Mouse (Mus musculus) G1E-ER4 (cell line): ENCODE measurements around the gene Gm17428. TPM values are rescaled to one million over a fixed set of nuclear protein-coding genes. Genes with fewer than 3 reads are reported as not detected.

Experiments used
- GATA1 ChIP-seq: IDR thresholded peaks from one replicate; pipeline ENCODE4 v1.8.0; 2012; ENCODE audit warnings: low read length, inconsistent platforms
- polyA plus RNA-seq: library from polyadenylated mRNA; stranded (reverse); fragments of >175 nt; gene quantifications from 2 replicates; pipeline ENCODE4 v1.2.3, GENCODE M21; 2012

Gene Gm17428
- polyA plus RNA-seq, 1 experiment = not detected

DNA sequence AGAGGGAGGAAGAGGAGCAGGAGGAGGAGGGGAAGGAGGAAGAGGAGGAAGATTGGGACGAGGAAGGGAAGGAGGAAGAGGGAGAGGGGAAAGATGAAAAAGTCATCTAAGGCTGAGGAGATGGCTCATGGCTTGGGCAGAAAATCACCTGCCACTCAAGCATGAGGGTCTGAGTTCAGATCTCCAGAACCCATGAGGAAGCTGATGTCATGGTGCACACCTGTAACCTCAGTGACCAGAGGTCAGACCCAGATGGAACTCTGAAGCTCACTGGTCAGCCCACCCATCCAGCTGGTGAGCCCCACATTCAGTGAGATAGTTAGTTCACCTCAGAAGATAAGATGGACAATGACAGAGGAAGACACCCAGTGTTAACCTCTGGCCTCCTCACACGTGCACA, 31.8 kb upstream of the Gm17428 start:
- TF ChIP-seq GATA1 = no peak

DNA sequence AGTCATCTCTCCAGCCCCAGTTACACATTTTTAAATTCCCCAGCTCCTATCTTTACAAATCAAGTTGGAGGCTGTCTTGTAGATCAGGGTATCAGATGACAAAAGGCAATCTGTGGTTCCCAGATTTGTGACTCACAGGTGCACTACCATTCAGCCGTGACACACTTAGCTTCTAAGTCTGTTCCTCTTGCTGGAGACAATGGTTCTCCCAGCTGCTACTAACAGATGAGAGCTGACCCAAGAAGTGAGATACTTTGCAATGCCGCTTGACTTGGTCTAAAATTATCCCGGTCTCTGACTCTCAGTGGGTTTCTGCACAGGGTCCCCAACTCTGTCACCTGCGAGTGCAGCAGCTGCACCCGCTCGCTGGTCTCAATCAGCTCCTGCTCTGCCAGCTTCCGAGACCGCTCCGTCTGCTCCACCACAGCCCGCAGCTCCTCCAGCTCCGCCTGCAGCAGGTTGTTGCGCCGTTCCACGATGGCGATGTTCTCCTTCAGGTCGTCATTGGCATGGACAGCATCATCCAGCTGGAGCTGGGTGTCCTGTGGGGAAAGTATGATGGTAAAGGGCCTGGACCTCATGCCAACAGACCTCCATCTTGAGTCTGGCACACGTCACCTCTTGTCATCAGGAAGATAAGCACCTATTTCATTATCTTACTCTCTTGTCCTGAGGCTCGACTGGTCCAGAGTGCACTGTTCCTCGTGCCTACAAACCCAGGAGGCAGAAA, 30.6 kb upstream of the Gm17428 start:
- no peak for TF ChIP-seq GATA1

DNA sequence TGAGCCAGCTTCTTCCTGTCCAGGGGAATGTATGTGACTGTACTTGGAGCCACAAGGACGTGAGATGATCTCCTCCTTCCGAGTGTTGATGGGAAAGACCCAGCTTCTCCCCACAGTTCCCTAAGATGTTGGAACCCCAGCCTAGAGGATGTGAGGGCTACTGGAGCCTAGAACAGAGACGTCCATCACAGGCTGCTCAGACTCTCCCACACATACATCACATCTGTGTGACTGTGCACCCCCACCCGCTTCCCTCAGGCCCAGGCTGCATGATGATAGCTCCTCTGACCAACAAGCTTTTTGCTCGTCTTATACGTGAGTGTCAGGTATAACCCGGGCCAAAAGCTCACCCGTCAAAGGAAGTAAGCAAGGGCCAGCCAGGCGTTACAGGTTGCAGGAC, 28.0 kb upstream of the Gm17428 start:
- TF ChIP-seq GATA1 = no peak

DNA sequence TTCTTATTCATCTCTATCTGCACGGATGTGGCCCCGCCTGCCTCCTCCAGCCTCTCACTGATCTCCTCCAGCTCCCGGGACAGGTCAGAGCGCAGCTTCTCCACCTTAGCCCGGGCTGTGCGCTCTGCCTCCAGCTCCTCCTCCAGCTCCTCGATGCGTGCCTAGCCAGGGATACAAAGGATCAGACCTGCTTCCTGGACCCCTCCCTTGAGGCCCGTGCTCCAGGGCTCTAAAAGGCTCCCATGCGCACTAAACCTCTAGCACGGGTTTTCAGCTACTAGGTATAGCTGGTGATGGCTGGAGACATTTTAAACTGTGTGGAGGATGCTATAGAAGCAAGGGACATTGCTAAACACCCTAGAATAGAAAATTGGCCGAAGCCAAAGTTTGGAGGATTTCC, 26.2 kb upstream of the Gm17428 start:
- no peak for TF ChIP-seq GATA1

DNA sequence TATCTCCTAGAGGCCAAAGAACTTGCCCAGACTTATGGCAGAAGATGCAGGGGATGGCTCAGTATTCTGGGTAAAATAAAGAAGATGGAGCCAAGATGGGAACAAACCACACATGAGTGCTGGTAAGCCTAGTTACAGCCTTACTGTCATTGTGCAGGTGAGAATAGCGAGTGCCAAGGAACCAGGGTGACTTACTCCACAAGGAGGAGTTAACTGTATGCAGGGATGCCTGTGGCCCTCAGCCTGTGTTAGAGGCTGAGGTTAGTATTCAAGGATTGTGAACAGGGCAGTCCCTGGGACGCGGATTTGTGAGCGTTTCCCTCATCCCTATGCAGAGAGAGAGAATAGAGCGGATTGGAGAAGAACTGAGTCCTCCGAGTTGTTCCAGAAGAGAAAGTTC, 25.1 kb upstream of the Gm17428 start:
- TF ChIP-seq GATA1 = no peak

DNA sequence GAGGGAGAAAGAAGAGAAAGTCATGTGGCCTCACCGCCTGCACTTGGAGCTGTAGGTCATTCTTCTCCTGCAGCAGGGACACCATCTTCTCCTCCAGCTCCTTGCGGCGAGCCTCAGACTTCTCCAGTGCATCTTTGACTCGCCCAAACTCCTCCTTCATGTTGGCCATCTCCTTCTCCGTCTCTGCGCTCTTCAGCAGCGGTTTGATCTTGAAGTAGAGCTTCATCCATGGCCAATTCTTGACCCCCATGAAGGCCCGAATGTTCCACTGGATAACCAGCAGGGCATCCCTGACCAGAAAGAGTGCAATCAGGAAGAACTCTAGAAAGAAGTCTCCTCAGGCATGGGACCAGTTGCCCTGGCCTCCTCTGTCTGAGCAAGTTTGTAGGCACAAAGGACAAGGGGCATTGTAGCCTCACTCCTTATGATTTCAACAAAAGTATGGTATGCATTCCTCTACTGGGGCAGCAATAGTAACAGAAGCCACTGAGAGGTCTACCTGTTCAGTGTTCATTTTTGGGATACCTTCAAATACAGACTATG, 23.0 kb upstream of the Gm17428 start:
- TF ChIP-seq GATA1 = no peak

DNA sequence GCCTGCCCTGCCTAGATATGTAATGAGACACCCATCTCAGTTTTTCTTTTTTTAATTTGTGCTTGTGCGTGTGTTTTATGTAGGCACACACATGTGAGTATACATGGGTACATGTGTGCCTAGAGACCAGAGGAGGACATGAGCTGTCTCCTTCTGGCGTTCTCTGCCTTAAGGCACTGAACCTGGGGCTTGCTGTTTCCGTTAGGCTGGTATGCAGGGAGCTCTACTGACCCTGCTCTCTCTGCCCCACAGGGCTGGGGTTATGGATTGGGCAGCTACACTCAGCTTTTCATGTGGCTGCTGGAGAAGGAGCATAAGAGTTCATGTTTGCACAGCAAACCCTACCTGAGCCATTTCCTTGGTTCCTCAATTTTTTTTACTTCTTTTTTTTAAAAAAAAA, 22.3 kb upstream of the Gm17428 start:
- no peak for TF ChIP-seq GATA1

DNA sequence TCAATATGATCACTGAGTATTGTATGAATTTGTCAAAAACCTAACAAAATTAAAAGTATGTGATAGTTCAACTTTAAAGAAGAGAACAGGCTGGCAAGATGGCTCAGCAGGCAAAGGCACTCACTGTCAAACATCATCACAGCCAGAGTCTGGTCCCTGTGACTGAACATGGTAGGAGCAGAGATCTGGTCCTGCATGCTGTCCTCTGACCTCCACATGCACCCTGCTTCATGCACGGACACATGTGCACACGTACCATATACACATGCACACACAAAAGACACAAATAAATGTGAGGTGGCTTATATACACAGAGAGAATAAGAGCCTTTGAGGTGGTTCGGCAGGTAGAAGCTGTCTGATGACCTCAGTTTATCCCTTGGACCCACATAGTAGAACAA, 21.3 kb upstream of the Gm17428 start:
- TF ChIP-seq GATA1 = no peak

DNA sequence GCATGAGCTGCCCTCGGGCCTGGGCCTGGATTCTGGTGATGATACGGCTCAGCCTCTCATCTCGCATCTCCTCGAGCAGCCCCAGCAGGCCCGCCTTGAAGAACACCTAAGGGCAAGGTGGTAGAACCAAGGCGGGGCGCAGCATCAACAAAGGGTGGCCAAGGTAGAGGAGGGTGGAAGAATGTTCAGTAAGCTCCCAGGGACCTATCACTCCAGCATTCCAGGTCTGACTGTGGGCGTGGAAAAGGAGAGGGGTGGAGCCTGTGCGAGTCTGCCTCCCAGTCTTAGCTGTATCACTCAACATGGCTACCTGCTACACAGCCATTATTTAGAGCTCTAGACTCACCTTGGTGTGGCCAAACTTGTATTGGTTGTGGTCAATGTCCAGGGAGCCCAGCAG, 20.2 kb upstream of the Gm17428 start:
- no peak for TF ChIP-seq GATA1

DNA sequence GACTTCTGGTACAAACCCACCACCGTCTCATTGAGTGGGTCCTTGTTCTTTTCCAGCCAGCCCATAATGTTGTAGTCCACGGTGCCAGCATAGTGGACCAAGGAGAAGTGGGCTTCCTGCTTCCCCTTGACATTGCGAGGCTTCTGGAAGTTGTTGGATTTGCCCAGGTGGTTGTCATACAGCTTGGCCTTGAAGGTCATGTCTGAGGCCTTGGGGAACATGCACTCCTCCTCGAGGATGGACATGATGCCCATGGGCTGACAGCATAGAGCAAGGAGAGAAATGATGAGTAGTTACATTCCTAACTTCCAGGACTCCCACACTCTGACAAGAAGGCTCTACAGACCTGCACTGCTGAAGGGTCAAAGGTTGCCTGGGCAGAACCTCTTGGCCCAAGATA, 18.2 kb upstream of the Gm17428 start:
- TF ChIP-seq GATA1 = no peak

DNA sequence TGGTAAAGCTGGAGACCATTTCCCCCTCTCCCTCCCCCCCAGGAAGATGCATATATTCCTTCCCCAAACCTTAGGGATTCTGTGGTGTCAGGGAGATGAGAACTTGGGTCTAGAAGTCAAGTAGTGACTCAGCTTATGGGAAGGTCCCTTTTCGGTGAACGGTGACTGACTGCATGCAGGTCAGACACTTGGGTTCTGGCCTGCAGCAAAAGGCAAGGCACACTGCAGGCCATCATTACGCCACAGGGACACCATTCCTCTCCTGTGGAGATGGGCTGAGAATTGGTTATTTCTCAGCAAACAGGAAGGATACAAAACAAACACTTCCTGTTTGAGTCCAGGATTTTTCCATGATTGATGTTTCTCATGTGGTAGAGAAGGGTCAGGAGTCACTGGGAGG, 17.5 kb upstream of the Gm17428 start:
- no peak for TF ChIP-seq GATA1

DNA sequence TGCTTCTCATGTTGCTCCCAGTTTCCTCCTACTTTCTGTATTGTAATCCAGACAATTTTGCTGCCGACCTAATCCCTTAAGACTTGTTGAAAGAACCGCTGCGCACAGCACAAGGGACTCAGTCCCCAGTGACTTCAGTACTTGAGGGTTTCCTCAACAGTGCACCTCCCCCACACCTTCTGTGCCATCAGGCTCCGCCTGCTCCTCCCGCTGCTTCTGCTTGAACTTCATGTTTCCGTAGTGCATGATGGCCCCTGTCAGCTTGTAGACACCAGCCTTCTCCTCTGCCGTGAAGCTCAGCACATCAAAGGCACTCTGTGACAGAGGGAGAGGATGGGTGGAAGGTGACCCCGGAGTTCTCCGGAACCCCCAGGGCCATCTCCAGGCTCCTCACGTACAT, 16.0 kb upstream of the Gm17428 start:
- no peak for TF ChIP-seq GATA1

DNA sequence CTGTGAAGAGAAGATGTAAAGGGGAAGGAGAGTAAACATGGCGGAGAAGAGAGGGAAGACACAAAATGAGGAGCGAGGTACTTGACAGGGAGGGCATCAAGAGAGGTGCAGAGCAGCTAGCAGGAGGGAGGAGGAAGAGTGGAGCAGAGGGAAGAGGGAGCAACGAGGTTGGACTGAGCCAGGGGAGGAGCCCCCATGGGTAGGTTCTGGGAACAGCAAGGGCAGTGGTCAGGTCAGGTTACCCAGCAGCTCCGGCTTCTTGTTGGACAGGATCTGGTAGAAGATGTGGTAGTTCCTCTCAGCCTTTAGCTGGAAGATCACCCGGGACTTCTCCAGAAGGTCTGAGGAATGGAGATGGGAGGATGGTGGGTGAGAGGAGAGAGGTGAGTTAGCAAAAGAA, 15.2 kb upstream of the Gm17428 start:
- no peak for TF ChIP-seq GATA1

DNA sequence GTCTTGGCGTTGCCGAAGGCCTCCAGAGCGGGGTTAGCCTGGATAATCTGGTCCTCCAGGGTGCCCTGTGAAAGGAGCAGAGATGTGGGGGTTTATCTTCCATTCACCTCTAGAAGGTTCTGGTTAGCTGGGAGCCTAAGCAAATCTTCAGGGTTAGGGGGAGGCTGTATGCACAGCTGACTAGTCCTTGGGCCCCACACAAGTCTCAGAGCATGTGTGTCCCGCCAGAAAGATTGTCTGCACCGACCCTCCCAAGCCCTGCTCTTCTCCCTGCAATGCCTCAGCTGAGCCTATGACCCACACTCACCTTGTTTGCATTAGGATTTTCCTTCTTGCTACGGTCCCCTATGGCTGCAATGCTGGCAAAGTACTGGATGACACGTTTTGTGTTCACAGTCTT, 14.0 kb upstream of the Gm17428 start:
- TF ChIP-seq GATA1 = no peak

DNA sequence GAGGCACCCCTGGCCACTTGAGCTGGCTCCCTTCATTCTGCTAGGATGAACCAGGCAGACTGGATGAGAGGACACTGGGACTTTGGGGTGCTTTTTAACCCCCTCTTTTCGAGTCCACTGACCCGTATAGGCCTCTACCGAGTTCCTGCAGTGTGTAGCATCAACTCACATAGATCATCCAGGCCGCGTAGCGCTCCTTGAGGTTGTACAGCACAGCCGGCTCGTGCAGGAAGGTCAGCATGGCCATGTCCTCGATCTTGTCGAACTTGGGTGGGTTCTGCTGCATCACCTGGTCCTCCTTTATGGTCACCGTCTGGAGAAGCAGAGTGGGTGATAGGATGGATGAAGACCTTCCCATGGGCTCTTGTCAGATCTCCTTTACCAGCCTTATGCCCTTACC, 13.0 kb upstream of the Gm17428 start:
- TF ChIP-seq GATA1 = no peak

DNA sequence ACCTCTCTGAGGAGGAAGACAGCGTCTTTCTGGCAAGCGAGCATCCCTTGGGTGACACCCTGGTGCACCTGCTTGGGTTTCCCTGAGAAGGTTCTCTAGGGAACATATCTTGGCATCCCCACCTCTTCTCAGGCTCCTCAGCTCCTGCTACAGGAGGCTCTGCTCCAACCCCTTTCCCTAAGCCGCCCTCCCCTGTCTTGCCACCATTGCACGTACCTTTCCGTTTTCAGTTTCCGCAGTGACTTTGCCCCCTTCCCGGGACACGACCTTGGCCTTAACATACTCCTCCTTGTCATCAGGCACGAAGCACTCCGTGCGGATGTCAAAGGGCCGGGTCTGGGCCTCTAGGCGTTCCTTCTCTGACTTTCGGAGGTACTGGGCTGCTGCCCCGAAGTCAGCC, 11.7 kb upstream of the Gm17428 start:
- no peak for TF ChIP-seq GATA1

DNA sequence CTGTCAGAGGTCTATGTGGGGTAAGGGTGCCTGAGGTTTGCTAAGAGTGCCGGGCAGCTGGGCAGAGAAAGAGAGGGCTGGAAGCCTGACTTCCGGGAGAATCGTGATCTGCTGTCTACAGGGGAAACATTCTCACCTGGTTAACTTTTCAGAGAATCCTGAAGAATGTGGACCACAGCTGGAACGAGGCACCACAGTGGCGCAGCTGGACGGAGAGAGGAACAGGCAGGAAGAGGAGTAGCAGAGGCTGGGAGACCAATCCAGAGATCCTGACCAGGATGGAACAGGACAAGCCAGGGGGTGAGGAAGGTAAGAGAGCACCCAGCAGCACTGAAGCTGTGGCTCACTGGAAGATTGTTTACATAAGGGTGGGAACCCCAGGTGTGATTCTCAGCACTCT, 11.1 kb upstream of the Gm17428 start:
- no peak for TF ChIP-seq GATA1
